11 mouse cellular contexts compared by ENCODE assay signal in genomic region chr2:167301601-167302000, GRCm38 (mm10). TPM values are rescaled to one million over a fixed set of nuclear protein-coding genes. Genes with fewer than 3 reads are reported as not detected.
A peak's percentile ranks its signal among the peaks of the same experiment; 100 is the strongest.
DNase-seq lines count a peak whose midpoint lies in the region.
"Had no signal": no experiment of that assay in that cellular context is flagged by ENCODE, and none has a peak within 500 bp of the region (broad histone marks: within the 10 kb centered on the region; RNA-seq: fewer than 3 reads in every experiment).

No protein-coding gene starts in this region.

- intact Hi-C loops in heart, postnatal 25 days (cut with DNase I): loop anchor here (5.0 kb wide), 1 partner anchor 101 kb away; no protein-coding TSS in a partner anchor

- peak; percentile 11 for DNase-seq in cerebellum, adult 11 months
- DNase-seq in cerebellum, postnatal 4 days (ENCODE audit: low spot score in 2 of 2): no peak
- peak; percentile 3 for DNase-seq in heart, postnatal 4 days
- DNase-seq in heart, postnatal 25 days (ENCODE audit: low spot score): no peak
- DNase-seq in ovary, postnatal 36 days (ENCODE audit: low spot score): peak; percentile 1
- no peak for DNase-seq in ovary, postnatal 14 days (ENCODE audit: low spot score)
- peak; percentile 1 to 2 for DNase-seq in cerebellum, postnatal 36 days
- DNase-seq: forebrain, postnatal 0 days; liver, embryonic 13.5 days; retina, postnatal 1 day; spleen, adult 18-20 months had no signal

RNA-seq across cellular contexts. Expression of gene B4galt5, which starts 47.4 kb away (rescaled TPM):
- 10 to 100 TPM; 30.3 to 33.9 TPM for total RNA-seq in heart, postnatal 4 days (2021)
- total RNA-seq in heart, postnatal 25 days (2021): 10 to 100 TPM; 12.7 to 14.6 TPM

Comparison
In these comparisons a context has a peak if more than half of its experiments do, and no peak if none do; other contexts are left out.
1. DNase-seq: peak in cerebellum, adult 11 months (single experiment), heart, postnatal 4 days (single experiment), ovary, postnatal 36 days (single experiment) and cerebellum, postnatal 36 days (2 of 2); none in cerebellum, postnatal 4 days (0 of 2), heart, postnatal 25 days (single experiment) and ovary, postnatal 14 days (single experiment).